In the genomic region with DNA sequence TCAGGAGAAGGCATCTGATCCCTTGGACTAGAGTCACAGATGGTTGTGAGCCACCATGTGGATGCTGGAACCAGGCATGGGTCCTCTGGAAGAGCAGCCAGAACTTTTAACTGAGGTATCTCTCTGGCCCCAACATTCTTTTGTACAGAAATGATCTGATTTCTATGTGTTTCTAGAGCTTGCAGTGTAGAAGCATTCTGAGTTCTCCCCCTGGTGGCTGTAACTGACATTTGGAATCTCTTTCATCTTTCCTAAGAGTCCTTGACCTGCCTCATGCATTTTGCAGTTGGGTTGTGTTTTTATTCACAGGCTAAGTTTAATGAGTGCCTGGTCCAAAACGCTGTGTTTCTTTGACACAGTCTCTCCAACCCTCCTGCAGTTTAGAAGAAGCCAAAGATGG, we compare ENCODE assay signal across 9 mouse cellular contexts. TPM values are rescaled to one million over a fixed set of nuclear protein-coding genes. Genes with fewer than 3 reads are reported as not detected.
DNase-seq lines count a peak whose midpoint lies in the region; ATAC-seq and TF ChIP-seq lines count a peak whose summit lies in the region.
"Had no signal": no experiment of that assay in that cellular context is flagged by ENCODE, and none has a peak within 500 bp of the region (broad histone marks: within the 10 kb centered on the region; RNA-seq: fewer than 3 reads in every experiment).

No protein-coding gene starts in this region.

- H3K27me3 ChIP-seq in heart, postnatal 0 days (ENCODE audit: control insufficient read depth, insufficient read depth, low read length), result no peaks in the 10 kb centered on the region
- no peaks in the 10 kb centered on the region for H3K27me3 ChIP-seq in heart, embryonic 12.5 days (replicated peaks)
- H3K27me3 ChIP-seq in neural tube, embryonic 11.5 days (ENCODE audit: control insufficient read depth, insufficient read depth, low read length), result no peaks in the 10 kb centered on the region
- no peaks in the 10 kb centered on the region for H3K27me3 ChIP-seq in neural tube, embryonic 15.5 days (replicated peaks)
- no peaks in the 10 kb centered on the region for H3K27me3 ChIP-seq in stomach, postnatal 0 days (ENCODE audit: control insufficient read depth, insufficient read depth, low read length)

- 23% methylated on average over 1 of the region's 1 CpGs for WGBS in heart, postnatal 0 days
- WGBS in heart, embryonic 12.5 days, result 21% methylated on average over 1 of the region's 1 CpGs
- WGBS in neural tube, embryonic 11.5 days, result 24% methylated on average over 1 of the region's 1 CpGs
- WGBS in neural tube, embryonic 15.5 days, result 35% methylated on average over 1 of the region's 1 CpGs
- WGBS in stomach, postnatal 0 days, result 31% methylated on average over 1 of the region's 1 CpGs

- no peak overlapping the region for H3K27ac ChIP-seq in heart, postnatal 0 days (ENCODE audit: low read depth)
- H3K27ac ChIP-seq in heart, embryonic 12.5 days (ENCODE audit: poor library complexity, severe bottlenecking), result no peak overlapping the region
- no peak overlapping the region for H3K27ac ChIP-seq in neural tube, embryonic 11.5 days (ENCODE audit: low read depth, low read length)
- H3K27ac ChIP-seq in neural tube, embryonic 15.5 days (replicated peaks), result no peak overlapping the region
- no peak overlapping the region for H3K27ac ChIP-seq in stomach, postnatal 0 days (replicated peaks)

- no peak for ATAC-seq in heart, postnatal 0 days (ENCODE audit: insufficient read depth, low read depth)
- no peak for ATAC-seq in heart, embryonic 12.5 days (ENCODE audit: insufficient number of reproducible peaks, low FRiP score)
- ATAC-seq in neural tube, embryonic 11.5 days (ENCODE audit: insufficient read depth, low FRiP score, low TSS enrichment), result no peak
- ATAC-seq in neural tube, embryonic 15.5 days (ENCODE audit: low FRiP score), result no peak
- no peak for ATAC-seq in stomach, postnatal 0 days (ENCODE audit: low FRiP score, low TSS enrichment)

- H3K36me3 ChIP-seq in heart, postnatal 0 days (replicated peaks; ENCODE audit: control insufficient read depth, insufficient read depth, low read length), result no peaks in the 10 kb centered on the region
- no peaks in the 10 kb centered on the region for H3K36me3 ChIP-seq in heart, embryonic 12.5 days
- no peaks in the 10 kb centered on the region for H3K36me3 ChIP-seq in neural tube, embryonic 11.5 days (ENCODE audit: control insufficient read depth, insufficient read depth, low read length)
- no peaks in the 10 kb centered on the region for H3K36me3 ChIP-seq in neural tube, embryonic 15.5 days
- H3K36me3 ChIP-seq in stomach, postnatal 0 days (ENCODE audit: control insufficient read depth, insufficient read depth, low read length), result no peaks in the 10 kb centered on the region

- H3K9ac ChIP-seq in heart, postnatal 0 days (replicated peaks; ENCODE audit: low read depth, low read length), result no peak overlapping the region
- no peak overlapping the region for H3K9ac ChIP-seq in heart, embryonic 12.5 days
- no peak overlapping the region for H3K9ac ChIP-seq in neural tube, embryonic 11.5 days (ENCODE audit: low read length)
- no peak overlapping the region for H3K9ac ChIP-seq in neural tube, embryonic 15.5 days (replicated peaks)
- H3K9ac ChIP-seq in stomach, postnatal 0 days (ENCODE audit: low read length), result no peak overlapping the region

- peak; percentile 48 for TF ChIP-seq CTCF in heart, postnatal 0 days (IDR thresholded peaks at IDR 0.05; ENCODE audit: low read depth)
- TF ChIP-seq CTCF in stomach, postnatal 0 days (IDR thresholded peaks at IDR 0.05; ENCODE audit: low read depth), result peak; percentile 72

- DNase-seq in heart, postnatal 0 days (ENCODE audit: low spot score), result no peak
- peak; percentile 15 for DNase-seq in neural tube, embryonic 11.5 days (ENCODE audit: low spot score)
- peak; percentile 35 for DNase-seq in embryo, embryonic 9.5 days (ENCODE audit: extremely low spot score)
- DNase-seq in stomach, postnatal 0 days (ENCODE audit: low spot score), result no peak
- DNase-seq in spleen, adult 12 weeks (ENCODE audit: low spot score), result no peak
- DNase-seq in Muller cell, postnatal 12 days (ENCODE audit: inconsistent ontology term), result no peak
- DNase-seq: gastrocnemius, postnatal 36 days had no signal

- H3K4me2 ChIP-seq in heart, postnatal 0 days (ENCODE audit: low read depth, low read length), result no peak overlapping the region
- no peak overlapping the region for H3K4me2 ChIP-seq in heart, embryonic 12.5 days
- H3K4me2 ChIP-seq in neural tube, embryonic 11.5 days (ENCODE audit: low read depth), result no peak overlapping the region
- H3K4me2 ChIP-seq in neural tube, embryonic 15.5 days, result no peak overlapping the region
- H3K4me2 ChIP-seq in stomach, postnatal 0 days (replicated peaks; ENCODE audit: low read depth), result no peak overlapping the region

- no peak overlapping the region for H3K4me3 ChIP-seq in heart, postnatal 0 days (ENCODE audit: low read depth, low read length)
- H3K4me3 ChIP-seq in heart, embryonic 12.5 days, result no peak overlapping the region
- no peak overlapping the region for H3K4me3 ChIP-seq in neural tube, embryonic 11.5 days (ENCODE audit: low read depth, low read length)
- no peak overlapping the region for H3K4me3 ChIP-seq in neural tube, embryonic 15.5 days (replicated peaks)
- no peak overlapping the region for H3K4me3 ChIP-seq in stomach, postnatal 0 days (ENCODE audit: low read depth, low read length)

- no peak for TF ChIP-seq EP300 in heart, postnatal 0 days (IDR thresholded peaks at IDR 0.05; ENCODE audit: low read depth)
- TF ChIP-seq EP300 in stomach, postnatal 0 days (optimal IDR thresholded peaks at IDR 0.05), result no peak

- no peaks in the 10 kb centered on the region for H3K4me1 ChIP-seq in heart, postnatal 0 days (ENCODE audit: control insufficient read depth, insufficient read depth)
- H3K4me1 ChIP-seq in heart, embryonic 12.5 days (replicated peaks), result peaks cover 12% of the 10 kb centered on the region; the same call in 1 of the 2 replicates
- no peaks in the 10 kb centered on the region for H3K4me1 ChIP-seq in neural tube, embryonic 11.5 days (ENCODE audit: control insufficient read depth, insufficient read depth, low read length)
- 0 out of 2 replicates have a peak, but pooled peaks cover 3% of the 10 kb centered on the region for H3K4me1 ChIP-seq in neural tube, embryonic 15.5 days
- no peaks in the 10 kb centered on the region for H3K4me1 ChIP-seq in stomach, postnatal 0 days (replicated peaks; ENCODE audit: control insufficient read depth, insufficient read depth)

- H3K9me3 ChIP-seq in heart, postnatal 0 days (replicated peaks; ENCODE audit: control insufficient read depth, low read length), result no peaks in the 10 kb centered on the region
- no peaks in the 10 kb centered on the region for H3K9me3 ChIP-seq in heart, embryonic 12.5 days (replicated peaks)
- H3K9me3 ChIP-seq in neural tube, embryonic 11.5 days (ENCODE audit: control insufficient read depth, low read length), result no peaks in the 10 kb centered on the region
- H3K9me3 ChIP-seq in neural tube, embryonic 15.5 days (replicated peaks), result no peaks in the 10 kb centered on the region
- H3K9me3 ChIP-seq in stomach, postnatal 0 days (ENCODE audit: control insufficient read depth, low read length), result no peaks in the 10 kb centered on the region

RNA-seq across cellular contexts. Expression of a gene that starts 43.2 kb away (rescaled TPM):
- 94.4 and 128 TPM in 2 replicates for total RNA-seq in heart, postnatal 0 days (2014; rRNA removed; ENCODE audit: low replicate concordance)
- polyA plus RNA-seq in heart, postnatal 0 days (2015; fragmentation: Nextera tagmentation; extraction: Ambion mirVana), result 62.1 and 63.3 TPM in 2 replicates
- 67.8 and 72.8 TPM in 2 replicates for polyA plus RNA-seq in heart, embryonic 12.5 days (2016; fragmentation: Nextera tagmentation; extraction: Ambion mirVana)
- 34.1 and 36.6 TPM in 2 replicates for polyA plus RNA-seq in neural tube, embryonic 11.5 days (2014; fragmentation: Nextera tagmentation; extraction: Ambion mirVana)
- polyA plus RNA-seq in neural tube, embryonic 15.5 days (2015; fragmentation: Nextera tagmentation; extraction: Ambion mirVana), result 43.7 and 54.5 TPM in 2 replicates
- 96.7 and 102 TPM in 2 replicates for polyA plus RNA-seq in stomach, postnatal 0 days (2015; fragmentation: Nextera tagmentation; extraction: Ambion mirVana)

Comparison
In these comparisons a context has a peak if more than half of its experiments do, and no peak if none do; other contexts are left out.
1. DNase-seq: peak in neural tube, embryonic 11.5 days (single experiment) and embryo, embryonic 9.5 days (single experiment); none in heart, postnatal 0 days (single experiment), stomach, postnatal 0 days (single experiment), spleen, adult 12 weeks (single experiment) and Muller cell, postnatal 12 days (single experiment).